Mouse (Mus musculus) stomach, embryonic 14.5 days (tissue): Measurements from ENCODE around the gene Pknox2. TPM values are rescaled to one million over a fixed set of nuclear protein-coding genes. Genes with fewer than 3 reads are reported as not detected.

Source experiments
- ATAC-seq: fragments of 200-750 bp; cut with Nextera tagmentation; 2 replicates; pipeline ENCODE4 v1.8.0; 2017; ENCODE audit warnings: low read depth, moderate TSS enrichment; ENCODE audit not compliant: insufficient number of reproducible peaks, insufficient read depth, low FRiP score
- H3K27ac ChIP-seq: fragments of 300-500 bp; sonication (generic); 2 replicates; pipeline ENCODE4 v1.5.1; 2014; ENCODE audit warnings: mild to moderate bottlenecking, low read length, moderate library complexity, mixed read lengths
- H3K27me3 ChIP-seq: fragments of 300-500 bp; sonication (generic); 2 replicates; pipeline ENCODE4 v1.6.1; 2014; ENCODE audit warnings: low read length, control low read depth, mixed read lengths; ENCODE audit not compliant: control insufficient read depth, insufficient read depth
- H3K36me3 ChIP-seq: fragments of 300-500 bp; sonication (generic); 2 replicates; pipeline ENCODE4 v1.6.1; 2014; ENCODE audit warnings: mild to moderate bottlenecking, control low read depth, low read length, moderate library complexity, mixed read lengths; ENCODE audit not compliant: control insufficient read depth, insufficient read depth
- H3K4me1 ChIP-seq: fragments of 300-500 bp; sonication (generic); 2 replicates; pipeline ENCODE4 v1.6.1; 2014; ENCODE audit warnings: low read length, control low read depth, mixed read lengths; ENCODE audit not compliant: control insufficient read depth, insufficient read depth
- H3K4me2 ChIP-seq: fragments of 300-500 bp; sonication (generic); replicated peaks from 2 replicates; pipeline ENCODE4 v1.6.1; 2014; ENCODE audit warnings: low read depth, low read length, control low read depth
- H3K4me3 ChIP-seq: fragments of 300-500 bp; sonication (generic); 2 replicates; pipeline ENCODE4 v1.5.1; 2014; ENCODE audit warnings: low read depth, low read length, control low read depth
- H3K9ac ChIP-seq: fragments of 300-500 bp; sonication (generic); replicated peaks from 2 replicates; pipeline ENCODE4 v1.6.1; 2014; ENCODE audit warnings: low read depth, mild to moderate bottlenecking, control low read depth, low read length, moderate library complexity, mixed read lengths
- H3K9me3 ChIP-seq: fragments of 300-500 bp; sonication (generic); 2 replicates; pipeline ENCODE4 v1.6.1; 2016; ENCODE audit warnings: low read depth, low read length, control low read depth; ENCODE audit not compliant: control insufficient read depth
- WGBS: fragments of 180-500 bp; shearing (Covaris S2); extraction: QIAGEN DNeasy Blood & Tissue Kit; methylation state at CpG from one replicate; pipeline ENCODE4 v1.1.7; 2014; 5-methylcytosine and 5-hydroxymethylcytosine counted together
- polyA plus RNA-seq: library from polyadenylated mRNA; unstranded; fragments of >200 nt; fragmentation: Nextera tagmentation; extraction: Ambion mirVana; gene quantifications from 2 replicates; pipeline ENCODE4 v1.2.1, GENCODE M21; 2014

Pknox2 gene
- polyA plus RNA-seq, 1 experiment from 2014 or later = 7.5 TPM

GRCm38 (mm10) chr9:36972089-36972488 is 175.1 kb downstream of the Pknox2 start:
- Histone ChIP-seq H3K27ac (no peak overlapping the region), H3K4me1 (peaks cover 6% of the 10 kb centered on the region; the same call in 1 of the 2 replicates), H3K9me3 (no peaks in the 10 kb centered on the region), H3K4me2 (no peak overlapping the region), H3K9ac (no peak overlapping the region), H3K4me3 (no peak overlapping the region), H3K36me3 (no peaks in the 10 kb centered on the region), H3K27me3 (no peaks in the 10 kb centered on the region)
- WGBS = 34% methylated on average over 3 of the region's 3 CpGs
- ATAC-seq = no peak

DNA sequence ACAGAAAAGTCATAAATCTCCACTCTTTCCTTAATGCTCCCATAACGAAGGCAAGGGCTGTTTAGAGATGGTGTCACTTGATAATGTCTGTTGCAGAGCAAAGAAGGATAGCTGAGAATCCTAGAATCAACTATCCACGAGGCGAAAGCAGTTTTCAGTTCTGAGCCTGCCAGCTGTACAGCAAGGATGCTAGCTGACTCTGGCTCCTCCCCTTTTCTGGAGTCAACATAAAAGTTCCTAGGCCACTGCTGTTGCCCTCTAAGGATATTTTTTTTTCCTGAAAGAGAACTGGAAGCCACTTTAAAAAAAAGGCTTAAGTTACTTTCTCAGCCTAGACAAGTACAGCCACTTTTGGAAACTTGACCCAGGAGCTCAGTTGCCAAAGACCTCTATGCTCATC is 176.1 kb downstream of the Pknox2 start:
- no peaks in the 10 kb centered on the region for H3K27me3 ChIP-seq
- no peak for ATAC-seq
- no peak overlapping the region for H3K27ac ChIP-seq
- H3K36me3 ChIP-seq = no peaks in the 10 kb centered on the region
- H3K9me3 ChIP-seq = no peaks in the 10 kb centered on the region
- H3K4me3 ChIP-seq = no peak overlapping the region
- H3K4me1 ChIP-seq = peaks cover 3% of the 10 kb centered on the region; the same call in 1 of the 2 replicates
- no peak overlapping the region for H3K4me2 ChIP-seq
- no peak overlapping the region for H3K9ac ChIP-seq
- 18% methylated on average over 3 of the region's 3 CpGs for WGBS

DNA sequence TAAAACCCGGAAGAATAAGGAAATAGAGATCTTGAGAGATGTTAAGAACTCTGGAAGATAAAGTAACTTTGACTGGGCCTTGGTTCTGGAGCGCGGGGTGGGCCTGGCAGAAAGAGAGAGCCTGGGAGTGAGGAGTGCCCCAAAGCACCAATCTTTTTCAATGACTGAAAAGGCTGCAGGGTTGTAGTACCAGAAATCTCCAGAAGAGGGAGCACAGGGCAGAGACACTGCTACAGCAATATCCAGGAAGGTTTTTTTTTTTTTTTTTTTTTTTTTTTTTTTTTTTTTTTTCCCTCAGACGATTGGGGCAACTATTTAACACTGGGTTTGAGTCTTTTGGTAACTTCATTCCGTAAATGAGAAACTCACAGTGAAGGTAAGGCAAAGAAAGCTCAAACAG is 176.6 kb downstream of the Pknox2 start:
- Histone ChIP-seq H3K9ac (no peak overlapping the region), H3K9me3 (no peaks in the 10 kb centered on the region), H3K4me2 (no peak overlapping the region), H3K36me3 (no peaks in the 10 kb centered on the region), H3K27ac (no peak overlapping the region), H3K4me1 (peaks cover 3% of the 10 kb centered on the region; the same call in 1 of the 2 replicates), H3K4me3 (no peak overlapping the region), H3K27me3 (no peaks in the 10 kb centered on the region)
- 0 out of 2 replicates have a peak, but pooled peaks have one; percentile 4 for ATAC-seq
- WGBS = 8% methylated on average over 5 of the region's 5 CpGs

DNA sequence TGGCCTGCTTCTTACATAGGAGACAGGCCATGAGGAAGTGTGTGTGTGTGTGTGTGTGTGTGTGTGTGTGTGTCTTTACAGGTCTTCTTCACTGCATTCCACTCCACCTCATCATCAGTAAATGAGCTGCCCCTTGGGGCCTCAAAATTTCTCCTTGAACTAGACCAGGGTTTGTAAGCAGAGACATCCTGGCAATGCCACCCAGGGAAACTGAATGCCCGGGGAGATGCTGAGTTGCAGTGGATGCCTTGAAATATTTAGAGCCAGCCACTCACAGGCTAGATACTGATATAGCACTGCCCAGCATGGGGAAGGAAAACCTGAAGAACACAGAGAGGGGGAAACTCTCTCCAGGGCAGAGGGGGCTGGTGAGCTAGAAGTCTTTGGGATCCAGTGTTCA is 178.1 kb downstream of the Pknox2 start:
- no peak for ATAC-seq
- no peak overlapping the region for H3K27ac ChIP-seq
- H3K4me3 ChIP-seq = no peak overlapping the region
- H3K36me3 ChIP-seq = no peaks in the 10 kb centered on the region
- 100% methylated on average over 1 of the region's 1 CpGs for WGBS
- H3K4me1 ChIP-seq = no peaks in the 10 kb centered on the region
- no peak overlapping the region for H3K4me2 ChIP-seq
- no peaks in the 10 kb centered on the region for H3K27me3 ChIP-seq
- H3K9me3 ChIP-seq = no peaks in the 10 kb centered on the region
- H3K9ac ChIP-seq = no peak overlapping the region

GRCm38 (mm10) chr9:36968713-36969112 is 178.5 kb downstream of the Pknox2 start:
- ATAC-seq = peak; percentile 46; the same call in 1 of the 2 replicates
- H3K4me1 ChIP-seq = no peaks in the 10 kb centered on the region
- H3K27me3 ChIP-seq = no peaks in the 10 kb centered on the region
- WGBS = 36% methylated on average over 7 of the region's 7 CpGs
- H3K27ac ChIP-seq = no peak overlapping the region
- H3K4me2 ChIP-seq = no peak overlapping the region
- no peak overlapping the region for H3K4me3 ChIP-seq
- H3K36me3 ChIP-seq = no peaks in the 10 kb centered on the region
- H3K9me3 ChIP-seq = no peaks in the 10 kb centered on the region
- H3K9ac ChIP-seq = no peak overlapping the region

DNA sequence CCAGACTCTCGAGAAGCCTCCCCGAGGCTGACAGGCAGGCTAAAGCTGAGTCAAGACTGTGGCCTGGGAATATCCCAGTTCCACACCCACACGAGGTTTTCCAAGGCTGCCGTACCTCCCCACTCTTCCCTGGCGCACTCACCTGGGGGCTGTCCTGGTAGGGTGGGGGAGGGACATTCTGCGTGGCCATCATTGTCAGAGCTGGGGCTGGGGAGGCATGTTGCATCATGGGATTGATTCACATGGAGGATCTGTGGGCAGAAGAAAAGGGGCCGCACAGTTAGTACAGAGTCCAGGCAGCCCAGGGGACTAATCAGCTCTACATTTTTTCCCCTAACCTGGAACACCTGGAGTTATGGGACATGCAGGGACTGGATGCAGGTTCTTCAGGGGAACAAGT is 179.0 kb downstream of the Pknox2 start:
- 90% methylated on average over 7 of the region's 7 CpGs for WGBS
- H3K27me3 ChIP-seq = no peaks in the 10 kb centered on the region
- ATAC-seq = no peak

DNA sequence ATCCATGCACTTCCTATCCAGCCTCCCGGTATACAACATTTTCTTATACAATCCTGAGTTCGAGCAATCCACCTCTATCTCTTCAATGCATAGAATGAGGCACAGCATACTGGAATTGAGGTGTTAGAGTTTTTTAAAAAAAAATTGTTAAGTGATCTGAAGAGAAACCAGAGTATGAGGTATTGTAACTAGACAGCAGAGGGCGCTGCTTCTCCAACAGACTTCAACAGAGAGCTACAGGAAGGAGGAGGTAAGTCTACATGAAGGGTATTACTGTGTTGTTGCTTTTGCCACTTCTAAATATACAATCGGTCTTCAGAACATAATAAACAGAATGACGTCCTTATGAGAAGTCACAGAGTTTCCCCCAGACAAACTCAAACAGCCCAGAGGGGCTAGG is 181.5 kb downstream of the Pknox2 start:
- 60% methylated on average over 5 of the region's 5 CpGs for WGBS
- Histone ChIP-seq H3K4me1 (no peaks in the 10 kb centered on the region), H3K4me3 (no peak overlapping the region), H3K36me3 (no peaks in the 10 kb centered on the region), H3K9ac (no peak overlapping the region), H3K27me3 (no peaks in the 10 kb centered on the region), H3K27ac (no peak overlapping the region), H3K4me2 (no peak overlapping the region), H3K9me3 (no peaks in the 10 kb centered on the region)
- no peak for ATAC-seq

More for the DNA sequence above, 179.0 kb downstream of the Pknox2 start:
- Histone ChIP-seq H3K36me3 (no peaks in the 10 kb centered on the region), H3K9me3 (no peaks in the 10 kb centered on the region), H3K27ac (no peak overlapping the region), H3K4me1 (no peaks in the 10 kb centered on the region), H3K9ac (no peak overlapping the region), H3K4me3 (no peak overlapping the region), H3K4me2 (no peak overlapping the region)

GRCm38 (mm10) chr9:36964230-36964629 is 183.0 kb downstream of the Pknox2 start:
- no peaks in the 10 kb centered on the region for H3K27me3 ChIP-seq
- no peak overlapping the region for H3K4me2 ChIP-seq
- no peak overlapping the region for H3K9ac ChIP-seq
- WGBS = 28% methylated on average over 5 of the region's 5 CpGs
- H3K27ac ChIP-seq = no peak overlapping the region
- no peaks in the 10 kb centered on the region for H3K36me3 ChIP-seq
- no peak overlapping the region for H3K4me3 ChIP-seq
- no peaks in the 10 kb centered on the region for H3K4me1 ChIP-seq
- H3K9me3 ChIP-seq = no peaks in the 10 kb centered on the region
- no peak for ATAC-seq

GRCm38 (mm10) chr9:36963512-36963911 is 183.7 kb downstream of the Pknox2 start:
- Histone ChIP-seq H3K9me3 (no peaks in the 10 kb centered on the region), H3K4me3 (no peak overlapping the region), H3K27me3 (no peaks in the 10 kb centered on the region), H3K4me1 (no peaks in the 10 kb centered on the region), H3K9ac (no peak overlapping the region), H3K36me3 (no peaks in the 10 kb centered on the region), H3K27ac (no peak overlapping the region), H3K4me2 (no peak overlapping the region)
- 75% methylated on average over 3 of the region's 3 CpGs for WGBS
- no peak for ATAC-seq
